Mouse (Mus musculus) layer of hippocampus, adult 9-11 months (tissue): ENCODE measurements around the gene Mex3d.

Experiments
- DNase-seq: peaks from one replicate; pipeline ENCODE4 v3.0.0; 2022

Mex3d gene

GRCm38 (mm10) chr10:80387522-80387959, at the start of gene Mex3d:
Gene Mex3d (minus strand): TSS chr10:80387659.
- peak; percentile 84 for DNase-seq

- DNase-seq, result no peak
Measured at GRCm38 (mm10) chr10:80436276-80436675, 48.8 kb upstream of the Mex3d start.

- no peak for DNase-seq
Measured at GRCm38 (mm10) chr10:80435764-80436163, 48.3 kb upstream of the Mex3d start.

- no peak for DNase-seq
Measured at GRCm38 (mm10) chr10:80434823-80435222, 47.4 kb upstream of the Mex3d start.

- no peak for DNase-seq
Measured at GRCm38 (mm10) chr10:80434233-80434592, 46.8 kb upstream of the Mex3d start.

GRCm38 (mm10) chr10:80433513-80434232, 46.2 kb upstream of the Mex3d start, which contains the start of gene Tcf3:
Gene Tcf3 (minus strand): TSS chr10:80433647.
- DNase-seq, result peak; percentile 98

GRCm38 (mm10) chr10:80432936-80433512, 45.6 kb upstream of the Mex3d start:
- DNase-seq, result no peak

GRCm38 (mm10) chr10:80432387-80432785, 44.9 kb upstream of the Mex3d start:
- DNase-seq, result no peak

- no peak for DNase-seq
Measured at GRCm38 (mm10) chr10:80431570-80432386, 44.3 kb upstream of the Mex3d start.

GRCm38 (mm10) chr10:80430375-80430980, 43.0 kb upstream of the Mex3d start:
- no peak for DNase-seq

GRCm38 (mm10) chr10:80429800-80430199, 42.3 kb upstream of the Mex3d start:
- DNase-seq, result no peak

- no peak for DNase-seq
Measured at GRCm38 (mm10) chr10:80425041-80425440, 37.6 kb upstream of the Mex3d start.

- no peak for DNase-seq
Measured at GRCm38 (mm10) chr10:80423562-80423961, 36.1 kb upstream of the Mex3d start.

- DNase-seq, result no peak
Measured at GRCm38 (mm10) chr10:80421651-80422472, 34.4 kb upstream of the Mex3d start.

- no peak for DNase-seq
Measured at GRCm38 (mm10) chr10:80421208-80421607, 33.7 kb upstream of the Mex3d start.

- DNase-seq, result no peak
Measured at GRCm38 (mm10) chr10:80420729-80421128, 33.3 kb upstream of the Mex3d start.

GRCm38 (mm10) chr10:80419419-80419818, 32.0 kb upstream of the Mex3d start:
- no peak for DNase-seq

- peak; percentile 24 for DNase-seq
Measured at GRCm38 (mm10) chr10:80418311-80418710, 30.9 kb upstream of the Mex3d start.

GRCm38 (mm10) chr10:80417841-80418240, 30.4 kb upstream of the Mex3d start:
- DNase-seq, result no peak

- DNase-seq, result no peak
Measured at GRCm38 (mm10) chr10:80417371-80417770, 29.9 kb upstream of the Mex3d start.

- no peak for DNase-seq
Measured at GRCm38 (mm10) chr10:80415566-80415965, 28.1 kb upstream of the Mex3d start.
